Mouse (Mus musculus): ENCODE measurements at regions not wholly inside any gene's neighbourhood (a gene's known extent, or its start where the extent isn't known, plus 50 kb on each side); places are given as distances from the start of the nearest gene placed in this dataset.
A peak's percentile ranks its signal among the peaks of the same experiment; 100 is the strongest.

- ATAC-seq (replicated peaks; ENCODE audit: insufficient number of reproducible peaks, low FRiP score, low TSS enrichment): no peak
Observed at GRCm38 (mm10) chr15:13455560-13456219, 282.2 kb upstream of the Cdh6 start.

GRCm38 (mm10) chr15:13450385-13450784, 276.9 kb upstream of the Cdh6 start:
- Histone ChIP-seq H3K4me3 (ENCODE audit: low read depth, low read length) (no peak overlapping the region), H3K4me1 (ENCODE audit: control insufficient read depth, insufficient read depth, low read length) (no peaks in the 10 kb centered on the region), H3K36me3 (ENCODE audit: control insufficient read depth, insufficient read depth, low read length) (no peaks in the 10 kb centered on the region), H3K27me3 (ENCODE audit: control insufficient read depth, insufficient read depth, low read length) (no peaks in the 10 kb centered on the region), H3K9me3 (replicated peaks; ENCODE audit: control insufficient read depth, low read length) (no peaks in the 10 kb centered on the region), H3K4me2 (no peak overlapping the region), H3K9ac (ENCODE audit: low read depth, low read length) (no peak overlapping the region), H3K27ac (ENCODE audit: low read depth, low read length) (no peak overlapping the region)
- no peak for ATAC-seq (replicated peaks; ENCODE audit: insufficient number of reproducible peaks, low FRiP score, low TSS enrichment)
- 81% methylated on average over 5 of the region's 5 CpGs for WGBS (ENCODE audit: insufficient replicate concordance)

More at GRCm38 (mm10) chr15:13455560-13456219, 282.2 kb upstream of the Cdh6 start:
- Histone ChIP-seq H3K4me3 (ENCODE audit: low read depth, low read length) (no peak overlapping the region), H3K36me3 (ENCODE audit: control insufficient read depth, insufficient read depth, low read length) (no peaks in the 10 kb centered on the region), H3K4me2 (no peak overlapping the region), H3K4me1 (ENCODE audit: control insufficient read depth, insufficient read depth, low read length) (no peaks in the 10 kb centered on the region), H3K27ac (ENCODE audit: low read depth, low read length) (no peak overlapping the region), H3K9me3 (replicated peaks; ENCODE audit: control insufficient read depth, low read length) (no peaks in the 10 kb centered on the region), H3K9ac (ENCODE audit: low read depth, low read length) (no peak overlapping the region), H3K27me3 (ENCODE audit: control insufficient read depth, insufficient read depth, low read length) (no peaks in the 10 kb centered on the region)
- 71% methylated on average over 8 of the region's 8 CpGs for WGBS (ENCODE audit: insufficient replicate concordance)

DNA sequence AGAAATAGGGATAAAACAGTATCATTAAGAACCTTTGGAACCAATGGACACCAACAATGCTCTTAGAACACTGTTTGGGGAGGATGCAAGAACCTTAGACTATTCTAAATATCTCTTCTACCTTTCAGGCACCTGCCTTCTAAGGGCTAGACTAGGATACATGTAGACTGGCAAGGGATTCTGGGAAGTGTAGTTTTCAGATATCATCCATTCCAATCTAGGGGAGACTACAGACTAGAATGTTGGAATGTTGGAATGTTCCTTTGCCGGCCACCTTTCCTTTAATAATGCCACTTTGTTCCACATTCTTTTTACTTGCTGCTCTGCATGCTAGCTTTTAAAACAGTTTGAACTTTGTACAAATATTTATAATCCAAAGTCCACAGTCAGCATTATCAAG, 261.1 kb upstream of the Cdh6 start:
- Histone ChIP-seq H3K4me1 (ENCODE audit: control insufficient read depth, insufficient read depth, low read length) (no peaks in the 10 kb centered on the region), H3K4me2 (no peak overlapping the region), H3K27ac (ENCODE audit: low read depth, low read length) (no peak overlapping the region), H3K36me3 (ENCODE audit: control insufficient read depth, insufficient read depth, low read length) (no peaks in the 10 kb centered on the region), H3K4me3 (ENCODE audit: low read depth, low read length) (no peak overlapping the region), H3K9me3 (replicated peaks; ENCODE audit: control insufficient read depth, low read length) (no peaks in the 10 kb centered on the region), H3K27me3 (ENCODE audit: control insufficient read depth, insufficient read depth, low read length) (no peaks in the 10 kb centered on the region), H3K9ac (ENCODE audit: low read depth, low read length) (no peak overlapping the region)
- no peak for ATAC-seq (replicated peaks; ENCODE audit: insufficient number of reproducible peaks, low FRiP score, low TSS enrichment)
- WGBS (ENCODE audit: insufficient replicate concordance): 55% methylated on average over 1 of the region's 1 CpGs

DNA sequence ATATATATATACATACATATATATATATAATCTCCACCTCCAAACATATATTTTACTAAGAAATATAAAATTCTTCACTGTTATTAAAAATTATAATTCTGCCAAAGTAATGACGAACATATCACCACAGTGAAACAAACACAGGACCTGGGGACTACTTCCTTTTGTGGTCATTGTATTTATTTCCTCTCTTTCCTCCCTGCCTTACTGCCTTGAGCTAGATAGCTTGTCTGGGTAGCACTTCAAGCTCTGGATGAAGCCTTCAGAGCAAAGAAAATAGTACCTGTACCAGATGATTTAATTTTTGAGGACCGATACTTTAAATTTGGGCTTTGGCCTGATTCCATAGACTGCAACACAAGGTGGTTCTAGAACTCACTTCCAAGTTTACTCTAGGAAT, 259.5 kb upstream of the Cdh6 start:
- H3K4me2 ChIP-seq: no peak overlapping the region
- no peak overlapping the region for H3K9ac ChIP-seq (ENCODE audit: low read depth, low read length)
- no peak for ATAC-seq (replicated peaks; ENCODE audit: insufficient number of reproducible peaks, low FRiP score, low TSS enrichment)
- no peaks in the 10 kb centered on the region for H3K9me3 ChIP-seq (replicated peaks; ENCODE audit: control insufficient read depth, low read length)
- H3K27ac ChIP-seq (ENCODE audit: low read depth, low read length): no peak overlapping the region
- WGBS (ENCODE audit: insufficient replicate concordance): 80% methylated on average over 2 of the region's 2 CpGs
- no peaks in the 10 kb centered on the region for H3K36me3 ChIP-seq (ENCODE audit: control insufficient read depth, insufficient read depth, low read length)
- H3K27me3 ChIP-seq (ENCODE audit: control insufficient read depth, insufficient read depth, low read length): no peaks in the 10 kb centered on the region
- no peaks in the 10 kb centered on the region for H3K4me1 ChIP-seq (ENCODE audit: control insufficient read depth, insufficient read depth, low read length)
- no peak overlapping the region for H3K4me3 ChIP-seq (ENCODE audit: low read depth, low read length)

- ATAC-seq (replicated peaks; ENCODE audit: insufficient number of reproducible peaks, low FRiP score, low TSS enrichment): no peak
Observed at GRCm38 (mm10) chr15:13419616-13420015, 246.1 kb upstream of the Cdh6 start.

GRCm38 (mm10) chr15:13410065-13410688, 236.7 kb upstream of the Cdh6 start:
- Histone ChIP-seq H3K27ac (ENCODE audit: low read depth, low read length) (no peak overlapping the region), H3K4me2 (no peak overlapping the region; the same call in 1 of the 2 replicates), H3K4me3 (ENCODE audit: low read depth, low read length) (no peak overlapping the region), H3K9ac (ENCODE audit: low read depth, low read length) (no peak overlapping the region), H3K9me3 (replicated peaks; ENCODE audit: control insufficient read depth, low read length) (no peaks in the 10 kb centered on the region), H3K4me1 (ENCODE audit: control insufficient read depth, insufficient read depth, low read length) (no peaks in the 10 kb centered on the region), H3K27me3 (ENCODE audit: control insufficient read depth, insufficient read depth, low read length) (no peaks in the 10 kb centered on the region), H3K36me3 (ENCODE audit: control insufficient read depth, insufficient read depth, low read length) (no peaks in the 10 kb centered on the region)
- ATAC-seq (replicated peaks; ENCODE audit: insufficient number of reproducible peaks, low FRiP score, low TSS enrichment): no peak
- WGBS (ENCODE audit: insufficient replicate concordance): 51% methylated on average over 11 of the region's 11 CpGs

More at GRCm38 (mm10) chr15:13419616-13420015, 246.1 kb upstream of the Cdh6 start:
- Histone ChIP-seq H3K4me2 (no peak overlapping the region), H3K36me3 (ENCODE audit: control insufficient read depth, insufficient read depth, low read length) (no peaks in the 10 kb centered on the region), H3K27ac (ENCODE audit: low read depth, low read length) (no peak overlapping the region), H3K9me3 (replicated peaks; ENCODE audit: control insufficient read depth, low read length) (no peaks in the 10 kb centered on the region), H3K9ac (ENCODE audit: low read depth, low read length) (no peak overlapping the region), H3K4me3 (ENCODE audit: low read depth, low read length) (no peak overlapping the region), H3K27me3 (ENCODE audit: control insufficient read depth, insufficient read depth, low read length) (no peaks in the 10 kb centered on the region), H3K4me1 (ENCODE audit: control insufficient read depth, insufficient read depth, low read length) (no peaks in the 10 kb centered on the region)
- 20% methylated on average over 3 of the region's 3 CpGs for WGBS (ENCODE audit: insufficient replicate concordance)

- H3K4me1 ChIP-seq (ENCODE audit: control insufficient read depth, insufficient read depth, low read length): no peaks in the 10 kb centered on the region
- 69% methylated on average over 6 of the region's 6 CpGs for WGBS (ENCODE audit: insufficient replicate concordance)
- H3K9me3 ChIP-seq (replicated peaks; ENCODE audit: control insufficient read depth, low read length): no peaks in the 10 kb centered on the region
- no peak for ATAC-seq (replicated peaks; ENCODE audit: insufficient number of reproducible peaks, low FRiP score, low TSS enrichment)
- no peak overlapping the region for H3K9ac ChIP-seq (ENCODE audit: low read depth, low read length)
- H3K27ac ChIP-seq (ENCODE audit: low read depth, low read length): no peak overlapping the region
- no peaks in the 10 kb centered on the region for H3K27me3 ChIP-seq (ENCODE audit: control insufficient read depth, insufficient read depth, low read length)
- no peaks in the 10 kb centered on the region for H3K36me3 ChIP-seq (ENCODE audit: control insufficient read depth, insufficient read depth, low read length)
- H3K4me3 ChIP-seq (ENCODE audit: low read depth, low read length): no peak overlapping the region
- H3K4me2 ChIP-seq: no peak overlapping the region
Observed at GRCm38 (mm10) chr15:13393155-13393554, 219.7 kb upstream of the Cdh6 start.

GRCm38 (mm10) chr15:13391331-13391730, 217.9 kb upstream of the Cdh6 start:
- no peak overlapping the region for H3K9ac ChIP-seq (ENCODE audit: low read depth, low read length)
- no peaks in the 10 kb centered on the region for H3K4me1 ChIP-seq (ENCODE audit: control insufficient read depth, insufficient read depth, low read length)
- ATAC-seq (replicated peaks; ENCODE audit: insufficient number of reproducible peaks, low FRiP score, low TSS enrichment): no peak
- 72% methylated on average over 4 of the region's 4 CpGs for WGBS (ENCODE audit: insufficient replicate concordance)
- H3K4me2 ChIP-seq: no peak overlapping the region
- no peaks in the 10 kb centered on the region for H3K36me3 ChIP-seq (ENCODE audit: control insufficient read depth, insufficient read depth, low read length)
- no peaks in the 10 kb centered on the region for H3K9me3 ChIP-seq (replicated peaks; ENCODE audit: control insufficient read depth, low read length)
- no peak overlapping the region for H3K27ac ChIP-seq (ENCODE audit: low read depth, low read length)
- no peaks in the 10 kb centered on the region for H3K27me3 ChIP-seq (ENCODE audit: control insufficient read depth, insufficient read depth, low read length)
- H3K4me3 ChIP-seq (ENCODE audit: low read depth, low read length): no peak overlapping the region

GRCm38 (mm10) chr15:13384815-13385214, 211.3 kb upstream of the Cdh6 start:
- WGBS (ENCODE audit: insufficient replicate concordance): 36% methylated on average over 6 of the region's 6 CpGs
- H3K27me3 ChIP-seq (ENCODE audit: control insufficient read depth, insufficient read depth, low read length): no peaks in the 10 kb centered on the region
- H3K9ac ChIP-seq (ENCODE audit: low read depth, low read length): no peak overlapping the region
- no peak overlapping the region for H3K4me2 ChIP-seq
- no peaks in the 10 kb centered on the region for H3K9me3 ChIP-seq (replicated peaks; ENCODE audit: control insufficient read depth, low read length)
- H3K36me3 ChIP-seq (ENCODE audit: control insufficient read depth, insufficient read depth, low read length): no peaks in the 10 kb centered on the region
- no peak overlapping the region for H3K4me3 ChIP-seq (ENCODE audit: low read depth, low read length)
- H3K4me1 ChIP-seq (ENCODE audit: control insufficient read depth, insufficient read depth, low read length): no peaks in the 10 kb centered on the region
- ATAC-seq (replicated peaks; ENCODE audit: insufficient number of reproducible peaks, low FRiP score, low TSS enrichment): 0 out of 2 replicates have a peak, but pooled peaks have one; percentile 59
- no peak overlapping the region for H3K27ac ChIP-seq (ENCODE audit: low read depth, low read length)

Measured in heart, embryonic 11.5 days (tissue).